Mouse (Mus musculus) cerebellum, adult 2 months (tissue): ENCODE results near the gene Cyb561d2. TPM values are rescaled to one million over a fixed set of nuclear protein-coding genes. Genes with fewer than 3 reads are reported as not detected.
"Not testable (repeated sequence)": the region's sequence is repeated elsewhere in the genome, so short reads cannot be mapped to it uniquely, and the experiment has no call there.

Experiments
- DNase-seq, 2 experiments: peaks; one replicate each; pipeline ENCODE4 v3.0.0; 2021
- H3K27ac ChIP-seq: fragments of 200-500 bp; 2 replicates; pipeline ENCODE4 v1.5.1; 2012; ENCODE audit warnings: low read length, control low read depth, inconsistent platforms; ENCODE audit not compliant: insufficient read depth
- H3K27me3 ChIP-seq: fragments of 200-500 bp; 2 replicates; pipeline ENCODE4 v1.6.1; 2012; ENCODE audit warnings: inconsistent platforms, mild to moderate bottlenecking, low read length, moderate library complexity; ENCODE audit not compliant: control insufficient read depth, insufficient read depth
- H3K4me1 ChIP-seq: fragments of 200-500 bp; 2 replicates; pipeline ENCODE4 v1.6.1; 2011; ENCODE audit warnings: low read length; ENCODE audit not compliant: control insufficient read depth, insufficient read depth
- H3K4me3 ChIP-seq: fragments of 200-500 bp; replicated peaks from 2 replicates; pipeline ENCODE3; 2011; ENCODE audit warnings: mild to moderate bottlenecking, low read depth, low read length, control low read depth; ENCODE audit not compliant: insufficient read depth
- CTCF ChIP-seq: fragments of 200-500 bp; IDR thresholded peaks from 2 replicates; pipeline ENCODE4 v1.5.1; 2011; ENCODE audit warnings: low read depth, mild to moderate bottlenecking, control low read depth, low read length, moderate library complexity, borderline replicate concordance; ENCODE audit not compliant: insufficient read depth
- POLR2A ChIP-seq: fragments of 200-500 bp; IDR thresholded peaks from 2 replicates; pipeline ENCODE4 v1.6.1; 2011; ENCODE audit warnings: low read length, control low read depth, borderline replicate concordance; ENCODE audit not compliant: insufficient read depth
- WGBS: fragments of 180-500 bp; shearing (Covaris S2); methylation state at CpG from one replicate; pipeline ENCODE4 v1.1.7; 2018; 5-methylcytosine and 5-hydroxymethylcytosine counted together
- polyA plus RNA-seq: library from polyadenylated mRNA; depleted of rRNA; stranded (reverse); fragments of >200 nt; gene quantifications from 2 replicates; pipeline ENCODE4 v1.2.3, GENCODE M21; 2012

Gene Cyb561d2
- polyA plus RNA-seq, 1 experiment: 21.2 TPM

DNA sequence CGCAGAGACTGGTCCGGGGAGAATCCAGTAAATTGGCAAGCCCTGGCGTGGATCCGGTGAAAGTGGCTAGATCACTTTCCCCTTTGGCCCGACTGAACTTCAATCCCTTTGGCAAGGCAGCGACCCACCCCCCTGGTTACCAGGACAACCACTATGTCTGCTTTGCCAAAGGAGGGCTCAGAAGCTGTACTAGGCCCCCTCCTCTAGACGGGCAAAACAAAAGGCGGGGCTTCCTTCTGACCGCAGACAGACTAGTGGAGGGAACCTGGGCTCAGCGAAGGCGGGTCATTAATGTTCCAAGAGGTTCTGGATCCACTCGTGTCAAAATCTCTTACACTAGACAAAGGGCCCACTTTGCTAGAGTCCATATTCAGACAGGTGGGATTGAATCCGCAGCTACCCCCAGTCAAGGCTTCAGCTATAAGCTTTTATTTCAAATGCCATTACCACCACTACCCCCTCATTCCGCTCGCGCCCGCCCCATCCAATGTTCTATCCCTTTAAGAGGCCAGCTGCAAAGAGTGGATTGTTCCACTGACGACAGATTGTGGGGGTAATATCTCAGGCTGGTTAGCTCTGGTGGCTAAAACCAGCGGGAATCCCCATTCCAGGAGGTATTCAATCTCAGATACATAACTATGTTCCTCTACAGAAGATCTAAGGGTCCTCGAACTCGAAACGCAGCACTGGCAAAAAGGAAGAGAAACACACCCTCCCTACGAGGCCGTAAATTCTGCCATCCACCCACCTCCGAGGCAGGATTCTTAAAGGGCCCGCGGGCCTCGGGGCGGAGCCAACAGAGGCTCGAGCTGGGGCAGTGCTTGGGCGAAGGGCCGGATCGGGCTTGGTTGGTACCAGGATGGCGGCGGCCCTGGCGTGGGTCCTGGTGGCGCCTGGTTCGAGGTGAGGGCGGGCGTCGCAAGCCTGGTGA, 26.6 kb upstream of the Cyb561d2 start:
- TF ChIP-seq POLR2A (peak; percentile 34; the same call in 1 of the 2 replicates), CTCF (no peak)
- Histone ChIP-seq H3K4me1 (peaks cover 16% of the 10 kb centered on the region), H3K27me3 (no peaks in the 10 kb centered on the region), H3K4me3 (peak overlapping the region; percentile 63), H3K27ac (peak overlapping the region; percentile 24; the same call in 1 of the 2 replicates)
- WGBS: 4% methylated on average over 41 of the region's 41 CpGs
- DNase-seq: peak; percentile 79 to 81

DNA sequence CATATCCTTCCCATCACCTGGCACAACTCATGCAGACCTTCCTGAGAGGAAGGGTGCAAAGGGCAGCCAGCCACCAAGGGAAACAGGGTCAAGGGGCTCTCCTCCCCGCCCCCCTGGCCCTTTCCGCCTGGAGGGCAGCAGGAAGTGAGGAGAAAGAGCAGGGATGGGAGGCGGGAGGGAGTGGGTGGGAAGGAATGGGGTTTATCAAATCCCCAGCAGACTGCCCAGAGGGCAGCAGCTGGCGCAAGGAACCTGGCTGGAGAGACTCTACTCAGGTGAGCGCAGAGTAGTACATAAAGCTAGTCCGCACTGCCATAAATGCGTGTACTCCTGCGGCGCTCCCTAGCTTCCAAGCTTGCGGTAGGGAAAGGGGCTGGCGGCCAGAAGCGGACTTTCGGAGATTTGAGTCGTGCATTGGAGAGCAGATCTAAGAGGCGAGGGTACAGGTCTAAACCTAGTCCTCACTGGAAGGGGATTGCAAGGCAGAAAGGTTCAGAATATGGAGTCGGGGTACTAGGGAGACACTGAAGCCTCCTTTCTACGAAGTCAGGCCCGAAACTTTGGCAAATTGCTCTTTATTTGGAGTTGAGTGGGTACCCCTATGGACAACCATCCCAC, 25.8 kb upstream of the Cyb561d2 start, which contains the start of gene Hyal2:
TSS of gene Hyal2 (plus strand) at position 244 of the 618 bp plus-strand sequence.
- TF ChIP-seq CTCF: no peak
- TF ChIP-seq POLR2A: no peak
- Histone ChIP-seq H3K4me3 (peak within 1 kb of the TSS; percentile 63), H3K27me3 (no peaks in the 10 kb centered on the region), H3K27ac (peak within 1 kb of the TSS; percentile 24; the same call in 1 of the 2 replicates), H3K4me1 (peaks cover 16% of the 10 kb centered on the region)
- DNase-seq: no peak
- 50% methylated on average over 18 of the region's 18 CpGs for WGBS

DNA sequence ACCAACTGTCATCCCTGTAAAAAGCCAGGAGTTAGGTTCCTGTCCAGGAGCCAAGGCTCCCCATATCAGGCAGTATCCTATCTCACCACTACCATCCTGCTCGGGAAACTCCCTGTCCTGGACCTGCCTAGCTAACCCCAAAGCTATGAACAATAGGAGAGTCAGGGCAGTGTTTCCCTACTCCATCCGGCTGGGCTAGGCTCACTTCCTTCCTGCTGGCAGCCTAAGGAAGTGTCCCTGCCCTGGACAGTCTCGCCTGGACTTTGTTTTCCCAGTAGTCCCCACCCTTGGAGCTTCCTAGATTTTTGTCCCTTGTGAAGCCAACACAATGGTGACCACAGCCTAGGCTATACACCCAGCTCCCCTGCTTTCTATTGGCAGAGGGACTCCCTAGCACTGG, 24.9 kb upstream of the Cyb561d2 start:
- no peak overlapping the region for H3K4me3 ChIP-seq
- no peak for DNase-seq
- H3K27ac ChIP-seq: no peak overlapping the region
- H3K27me3 ChIP-seq: no peaks in the 10 kb centered on the region
- 79% methylated on average over 3 of the region's 3 CpGs for whole genome bisulfite sequencing
- H3K4me1 ChIP-seq: peaks cover 16% of the 10 kb centered on the region
- TF ChIP-seq POLR2A (no peak), CTCF (no peak)

DNA sequence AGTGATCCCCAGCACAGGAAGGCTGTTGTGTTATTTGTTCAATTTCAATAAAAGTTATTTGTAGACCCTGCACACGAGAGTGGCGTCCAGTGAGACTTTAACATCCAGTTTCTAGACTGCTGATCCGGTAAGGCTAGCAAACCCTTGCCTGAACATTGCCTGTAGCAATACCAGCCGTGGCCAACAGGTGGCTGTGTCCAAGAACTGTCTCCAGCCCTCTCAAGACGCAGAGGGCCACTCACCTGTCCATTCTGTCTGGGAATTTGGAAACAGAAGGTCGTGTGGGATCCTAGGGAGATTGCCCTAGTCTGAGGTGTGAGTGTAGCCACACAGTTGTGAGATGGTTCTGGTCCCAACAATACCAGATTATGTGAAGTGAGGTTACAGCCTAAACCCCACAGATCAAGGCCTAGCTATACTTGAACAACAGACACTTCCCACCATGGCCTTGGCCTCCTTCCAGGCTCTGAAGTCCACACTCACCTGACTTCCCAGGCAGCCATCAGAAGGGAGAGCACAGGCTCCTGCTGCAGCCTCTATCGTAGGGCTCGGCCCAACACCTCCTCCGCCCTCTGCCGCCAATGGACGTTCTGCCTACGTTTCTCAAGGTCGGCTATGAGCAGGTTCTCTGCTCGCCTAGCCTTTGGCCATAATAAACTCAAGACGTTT, 24.2 kb upstream of the Cyb561d2 start:
- TF ChIP-seq CTCF: peak; percentile 86
- no peak for TF ChIP-seq POLR2A
- no peak overlapping the region for H3K27ac ChIP-seq

DNA sequence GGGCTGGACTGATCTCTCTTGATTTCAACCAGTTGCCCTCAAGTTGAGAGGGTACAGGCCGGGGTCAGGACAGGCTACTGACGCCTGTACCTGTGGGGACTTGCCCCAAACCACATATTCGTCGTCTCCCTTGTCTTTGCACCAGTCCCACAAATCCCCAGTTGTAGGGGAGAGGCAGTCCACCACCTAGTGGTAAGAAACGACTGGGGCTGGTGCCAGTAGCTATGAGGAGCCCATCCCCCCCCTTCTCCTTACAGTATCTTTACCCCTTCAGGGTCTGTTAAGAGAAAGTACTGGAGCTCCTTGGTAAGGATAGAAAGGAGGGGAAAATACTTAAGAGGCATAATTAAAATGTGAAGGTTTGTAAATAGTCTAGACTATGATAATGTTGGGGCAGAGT, 23.6 kb upstream of the Cyb561d2 start:
- H3K27ac ChIP-seq, H3K4me3 ChIP-seq, H3K27me3 ChIP-seq, DNase-seq: not testable (repeated sequence)
- H3K4me1 ChIP-seq: peaks cover 16% of the 10 kb centered on the region
- 45% methylated on average over 5 of the region's 5 CpGs for WGBS

More for the DNA sequence above, 24.2 kb upstream of the Cyb561d2 start:
- peak; percentile 74 to 84 for DNase-seq
- H3K27me3 ChIP-seq: no peaks in the 10 kb centered on the region
- H3K4me1 ChIP-seq: peaks cover 16% of the 10 kb centered on the region
- H3K4me3 ChIP-seq: no peak overlapping the region
- 53% methylated on average over 15 of the region's 15 CpGs for WGBS

DNA sequence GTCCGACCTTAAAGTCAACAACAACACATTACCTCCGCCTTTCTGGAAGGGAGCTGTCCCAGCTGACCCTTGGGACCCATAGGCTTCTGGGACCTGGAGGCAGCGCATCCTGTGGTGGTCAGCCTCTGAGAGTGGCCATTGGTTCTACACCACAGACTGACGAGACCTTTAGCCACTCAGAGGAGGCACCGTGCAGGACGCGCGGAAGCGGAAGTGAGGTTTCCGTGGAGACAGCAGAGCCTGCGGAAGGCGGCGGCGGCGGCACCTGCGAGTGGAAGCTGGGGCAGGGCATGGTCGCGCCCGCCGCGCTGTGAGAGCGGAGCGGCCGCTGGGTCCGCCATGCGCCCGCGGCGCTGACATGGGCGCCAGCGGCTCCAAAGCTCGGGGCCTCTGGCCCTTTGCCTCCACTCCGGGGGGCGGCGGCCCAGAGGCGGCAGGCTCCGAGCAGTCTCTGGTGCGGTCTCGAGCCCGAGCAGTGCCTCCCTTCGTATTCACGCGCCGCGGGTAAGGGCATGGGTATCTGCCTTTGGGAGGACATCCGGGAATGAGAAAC, 21.1 kb upstream of the Cyb561d2 start, which contains the start of gene Tusc2:
TSS of gene Tusc2 (plus strand) at position 227 of the 553 bp plus-strand sequence.
- Histone ChIP-seq H3K27ac (peak within 1 kb of the TSS; percentile 55; the same call in 1 of the 2 replicates), H3K27me3 (no peaks in the 10 kb centered on the region), H3K4me1 (peaks cover 10% of the 10 kb centered on the region; the same call in 1 of the 2 replicates), H3K4me3 (peak within 1 kb of the TSS; percentile 82)
- peak; percentile 69; the same call in 1 of the 2 replicates for TF ChIP-seq POLR2A
- TF ChIP-seq CTCF: no peak
- peak; percentile 94 to 98 for DNase-seq
- under 1% methylated on average over 46 of the region's 46 CpGs for WGBS

DNA sequence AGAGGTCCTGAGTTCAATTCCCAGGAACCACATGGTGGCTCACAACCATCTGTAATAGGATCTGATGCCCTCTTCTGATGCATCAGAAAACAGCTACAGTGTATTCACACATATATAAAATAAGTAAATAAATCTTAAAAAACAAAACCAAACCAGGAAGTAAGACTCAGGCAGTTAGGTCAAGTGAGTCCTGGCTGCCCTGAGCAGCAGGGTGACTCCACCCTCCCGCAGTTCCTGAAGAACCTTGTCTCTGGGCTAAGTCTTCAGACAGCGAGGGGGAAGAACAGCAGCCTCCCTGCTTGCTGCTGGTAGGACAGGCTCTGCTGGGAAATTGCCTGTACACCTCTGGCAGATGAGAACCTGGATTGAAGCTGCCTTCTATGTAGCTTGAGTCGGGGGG, 14.4 kb upstream of the Cyb561d2 start:
- H3K4me3 ChIP-seq: no peak overlapping the region
- TF ChIP-seq CTCF (no peak), POLR2A (no peak)

More for the DNA sequence above, 14.4 kb upstream of the Cyb561d2 start:
- Histone ChIP-seq H3K27me3 (no peaks in the 10 kb centered on the region), H3K4me1 (peaks cover 3% of the 10 kb centered on the region; the same call in 1 of the 2 replicates), H3K27ac (no peak overlapping the region)
- 66% methylated on average over 3 of the region's 3 CpGs for WGBS
- no peak for DNase-seq
